Mouse (Mus musculus): ENCODE measurements at regions not wholly inside any gene's neighbourhood (a gene's known extent, or its start where the extent isn't known, plus 50 kb on each side); places are given as distances from the start of the nearest gene placed in this dataset.

DNA sequence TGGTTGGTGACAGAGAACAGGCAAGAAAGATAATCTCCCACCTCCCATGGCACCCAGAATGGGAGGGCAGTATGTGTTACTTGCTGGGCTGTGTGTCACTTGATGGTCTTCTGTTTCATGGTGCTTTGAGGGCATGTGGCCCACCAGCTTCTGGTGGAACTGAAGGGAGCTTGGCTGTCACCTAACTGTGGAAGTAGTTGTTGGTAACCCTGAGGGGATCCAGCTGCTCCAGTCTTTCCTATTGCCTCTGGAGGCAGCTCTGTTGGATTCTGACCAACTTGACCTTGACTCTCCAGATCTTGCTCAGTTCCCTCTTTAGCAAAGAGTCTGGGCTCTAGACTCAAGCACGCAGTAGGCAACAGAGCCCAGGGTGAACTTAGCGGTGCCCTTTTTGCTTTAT is 162.2 kb downstream of the Nmur2 start:
- DNase-seq (ENCODE audit: low read depth, low spot score) = no peak
- TF ChIP-seq MAFK (IDR thresholded peaks at IDR 0.05; ENCODE audit: insufficient read depth, low read depth, low read length) (no peak), ZNF384 (IDR thresholded peaks at IDR 0.05; ENCODE audit: low read depth, low read length) (no peak)
- H3K9me3 ChIP-seq (ENCODE audit: control insufficient read depth, insufficient read depth, low read depth, low read length) = no peaks in the 10 kb centered on the region
- in situ Hi-C loops (cut with MboI; ENCODE audit: low sequenced_read_pairs in 2 of 2, unreplicated experiment in 2 of 2) = no loop called here
- H3K36me3 ChIP-seq (ENCODE audit: control insufficient read depth, insufficient read depth, low read length, poor library complexity, severe bottlenecking) = no peaks in the 10 kb centered on the region
- H3K4me3 ChIP-seq (ENCODE audit: insufficient read depth in 1 of 2, low read depth in 1 of 2, low read length in 2 of 2, poor library complexity in 1 of 2, severe bottlenecking in 1 of 2) = no peak overlapping the region
- no peak overlapping the region for H3K27ac ChIP-seq (ENCODE audit: insufficient read depth, low read depth, low read length, poor library complexity, severe bottlenecking)
- no peaks in the 10 kb centered on the region for H3K4me1 ChIP-seq (ENCODE audit: control insufficient read depth in 2 of 2, insufficient read depth in 2 of 2, low read length in 2 of 2, poor library complexity in 1 of 2)
- no peak overlapping the region for H3K9ac ChIP-seq (ENCODE audit: insufficient read depth, low read depth, low read length, poor library complexity, severe bottlenecking)

DNA sequence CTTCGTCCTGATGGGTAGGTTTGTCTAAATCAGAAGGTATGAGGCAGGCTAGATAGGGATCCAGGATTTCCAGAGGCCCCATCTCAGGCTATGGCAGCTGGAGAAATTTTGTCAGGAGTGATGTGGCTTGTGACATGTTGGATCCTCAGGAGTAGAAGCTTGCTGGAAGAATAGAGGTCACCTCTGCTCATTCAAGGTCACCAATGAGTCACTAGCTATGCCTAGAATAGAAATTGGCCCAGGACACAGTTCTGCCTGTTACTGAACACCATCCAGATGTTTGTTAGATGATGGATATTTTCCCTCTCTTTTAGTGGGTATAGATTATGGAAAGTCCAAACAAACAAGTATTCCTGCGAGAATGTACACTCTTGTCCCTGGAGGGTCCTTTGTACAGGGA is 173.7 kb downstream of the Nmur2 start:
- no peaks in the 10 kb centered on the region for H3K9me3 ChIP-seq (ENCODE audit: control insufficient read depth, insufficient read depth, low read depth, low read length)

DNA sequence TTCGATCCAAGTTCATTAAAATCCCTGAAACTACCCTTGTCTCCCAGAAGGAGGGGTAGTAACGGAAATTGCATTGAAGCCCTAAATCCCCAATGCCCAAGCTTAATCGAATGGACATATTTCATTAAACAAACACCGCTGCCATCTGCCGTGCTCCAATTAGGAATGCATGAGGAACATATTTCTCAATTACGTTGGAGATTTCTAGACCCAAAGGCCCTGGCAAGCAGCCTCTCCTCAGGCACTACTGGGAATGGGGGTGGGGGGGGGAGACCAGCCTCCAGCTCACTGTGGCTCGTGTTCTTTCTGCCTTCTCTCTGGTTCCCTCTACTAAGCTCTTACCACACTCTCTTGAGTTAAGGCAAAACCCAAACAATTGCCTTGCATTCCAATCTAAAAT is 181.6 kb downstream of the Nmur2 start:
- H3K4me3 ChIP-seq (ENCODE audit: insufficient read depth in 1 of 2, low read depth in 1 of 2, low read length in 2 of 2, poor library complexity in 1 of 2, severe bottlenecking in 1 of 2) = no peak overlapping the region
- TF ChIP-seq MAFK (IDR thresholded peaks at IDR 0.05; ENCODE audit: insufficient read depth, low read depth, low read length) (no peak), HCFC1 (IDR thresholded peaks at IDR 0.05; ENCODE audit: borderline replicate concordance, insufficient read depth, low read length) (no peak), ZNF384 (IDR thresholded peaks at IDR 0.05; ENCODE audit: low read depth, low read length) (no peak), ZC3H11A (IDR thresholded peaks at IDR 0.05; ENCODE audit: borderline replicate concordance, low read depth, low read length) (no peak), CHD2 (IDR thresholded peaks at IDR 0.05; ENCODE audit: low read depth, low read length) (no peak)
- no peak for DNase-seq (ENCODE audit: low read depth, low spot score)
- no peaks in the 10 kb centered on the region for H3K9me3 ChIP-seq (ENCODE audit: control insufficient read depth, insufficient read depth, low read depth, low read length)
- H3K9ac ChIP-seq (ENCODE audit: insufficient read depth, low read depth, low read length, poor library complexity, severe bottlenecking) = no peak overlapping the region
- in situ Hi-C loops (cut with MboI; ENCODE audit: low sequenced_read_pairs in 2 of 2, unreplicated experiment in 2 of 2) = no loop called here
- H3K4me1 ChIP-seq (ENCODE audit: control insufficient read depth in 2 of 2, insufficient read depth in 2 of 2, low read length in 2 of 2, poor library complexity in 1 of 2) = no peaks in the 10 kb centered on the region; a peak in 1 of 4 replicates
- no peak overlapping the region for H3K27ac ChIP-seq (ENCODE audit: insufficient read depth, low read depth, low read length, poor library complexity, severe bottlenecking)
- no peaks in the 10 kb centered on the region for H3K36me3 ChIP-seq (ENCODE audit: control insufficient read depth, insufficient read depth, low read length, poor library complexity, severe bottlenecking)

More for the DNA sequence above, 173.7 kb downstream of the Nmur2 start:
- Histone ChIP-seq H3K4me3 (ENCODE audit: insufficient read depth in 1 of 2, low read depth in 1 of 2, low read length in 2 of 2, poor library complexity in 1 of 2, severe bottlenecking in 1 of 2) (no peak overlapping the region), H3K9ac (ENCODE audit: insufficient read depth, low read depth, low read length, poor library complexity, severe bottlenecking) (no peak overlapping the region), H3K4me1 (ENCODE audit: control insufficient read depth in 2 of 2, insufficient read depth in 2 of 2, low read length in 2 of 2, poor library complexity in 1 of 2) (no peaks in the 10 kb centered on the region; a peak in 1 of 4 replicates), H3K27ac (ENCODE audit: insufficient read depth, low read depth, low read length, poor library complexity, severe bottlenecking) (no peak overlapping the region), H3K36me3 (ENCODE audit: control insufficient read depth, insufficient read depth, low read length, poor library complexity, severe bottlenecking) (no peaks in the 10 kb centered on the region)
- TF ChIP-seq CHD2 (IDR thresholded peaks at IDR 0.05; ENCODE audit: low read depth, low read length) = no peak
- TF ChIP-seq HCFC1 (IDR thresholded peaks at IDR 0.05; ENCODE audit: borderline replicate concordance, insufficient read depth, low read length) = no peak
- TF ChIP-seq ZNF384 (IDR thresholded peaks at IDR 0.05; ENCODE audit: low read depth, low read length) = no peak
- TF ChIP-seq ZC3H11A (IDR thresholded peaks at IDR 0.05; ENCODE audit: borderline replicate concordance, low read depth, low read length) = no peak
- no peak for TF ChIP-seq MAFK (IDR thresholded peaks at IDR 0.05; ENCODE audit: insufficient read depth, low read depth, low read length)
- DNase-seq (ENCODE audit: low read depth, low spot score) = no peak
- in situ Hi-C loops (cut with MboI; ENCODE audit: low sequenced_read_pairs in 2 of 2, unreplicated experiment in 2 of 2) = no loop called here

DNA sequence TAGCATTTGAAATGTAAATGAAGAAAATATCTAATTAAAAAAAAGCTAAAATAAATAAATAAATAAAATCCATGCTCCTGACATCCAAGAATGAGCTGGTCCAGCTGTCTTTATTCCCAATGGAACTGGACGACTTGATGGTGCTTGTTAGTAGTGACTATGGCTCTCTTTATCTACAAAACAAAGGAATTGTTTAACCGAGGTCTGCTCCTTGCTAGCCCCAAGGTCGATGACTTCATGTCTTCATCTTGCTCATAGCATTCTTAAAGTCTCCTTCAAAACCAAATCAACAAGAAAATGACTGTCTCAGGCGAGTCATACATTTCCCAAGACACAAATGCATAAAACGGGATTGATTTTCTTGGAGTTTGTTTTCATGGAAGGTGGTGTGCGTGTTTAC is 212.5 kb upstream of the Glra1 start:
- Histone ChIP-seq H3K4me3 (ENCODE audit: insufficient read depth in 1 of 2, low read depth in 1 of 2, low read length in 2 of 2, poor library complexity in 1 of 2, severe bottlenecking in 1 of 2) (no peak overlapping the region), H3K9me3 (ENCODE audit: control insufficient read depth, insufficient read depth, low read depth, low read length) (no peaks in the 10 kb centered on the region), H3K36me3 (ENCODE audit: control insufficient read depth, insufficient read depth, low read length, poor library complexity, severe bottlenecking) (no peaks in the 10 kb centered on the region), H3K4me1 (ENCODE audit: control insufficient read depth in 2 of 2, insufficient read depth in 2 of 2, low read length in 2 of 2, poor library complexity in 1 of 2) (no peaks in the 10 kb centered on the region), H3K27ac (ENCODE audit: insufficient read depth, low read depth, low read length, poor library complexity, severe bottlenecking) (no peak overlapping the region), H3K9ac (ENCODE audit: insufficient read depth, low read depth, low read length, poor library complexity, severe bottlenecking) (no peak overlapping the region)
- TF ChIP-seq ZNF384 (IDR thresholded peaks at IDR 0.05; ENCODE audit: low read depth, low read length) (no peak), HCFC1 (IDR thresholded peaks at IDR 0.05; ENCODE audit: borderline replicate concordance, insufficient read depth, low read length) (no peak), MAFK (IDR thresholded peaks at IDR 0.05; ENCODE audit: insufficient read depth, low read depth, low read length) (no peak), CHD2 (IDR thresholded peaks at IDR 0.05; ENCODE audit: low read depth, low read length) (no peak), ZC3H11A (IDR thresholded peaks at IDR 0.05; ENCODE audit: borderline replicate concordance, low read depth, low read length) (no peak)
- in situ Hi-C loops (cut with MboI; ENCODE audit: low sequenced_read_pairs in 2 of 2, unreplicated experiment in 2 of 2) = no loop called here
- peak; percentile 26 for DNase-seq (ENCODE audit: low read depth, low spot score)

DNA sequence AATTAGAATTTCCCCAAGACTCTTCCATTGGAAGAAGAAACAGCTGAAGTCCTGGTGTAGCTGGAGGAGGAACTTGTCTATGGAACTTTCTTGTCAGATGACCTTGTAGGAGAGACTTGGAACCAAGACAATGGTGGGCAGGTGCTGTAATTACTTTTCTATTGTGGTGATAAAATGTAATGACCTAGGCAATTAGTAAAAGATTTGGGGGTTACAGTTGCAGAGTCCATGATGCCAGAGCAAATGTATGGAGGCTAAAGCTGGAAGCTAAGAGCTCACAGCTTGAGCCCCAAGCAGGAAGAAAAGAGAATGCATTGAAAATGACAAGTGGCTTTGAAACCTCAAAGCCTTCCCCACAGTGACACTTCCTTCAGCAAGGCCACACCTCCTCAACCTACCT is 208.6 kb upstream of the Glra1 start:
- no peaks in the 10 kb centered on the region for H3K36me3 ChIP-seq (ENCODE audit: control insufficient read depth, insufficient read depth, low read length, poor library complexity, severe bottlenecking)
- H3K4me1 ChIP-seq (ENCODE audit: control insufficient read depth in 2 of 2, insufficient read depth in 2 of 2, low read length in 2 of 2, poor library complexity in 1 of 2) = no peaks in the 10 kb centered on the region
- in situ Hi-C loops (cut with MboI; ENCODE audit: low sequenced_read_pairs in 2 of 2, unreplicated experiment in 2 of 2) = no loop called here
- TF ChIP-seq ZC3H11A (IDR thresholded peaks at IDR 0.05; ENCODE audit: borderline replicate concordance, low read depth, low read length) = no peak
- no peak overlapping the region for H3K9ac ChIP-seq (ENCODE audit: insufficient read depth, low read depth, low read length, poor library complexity, severe bottlenecking)
- peak; percentile 24 for DNase-seq (ENCODE audit: low read depth, low spot score)
- H3K9me3 ChIP-seq (ENCODE audit: control insufficient read depth, insufficient read depth, low read depth, low read length) = no peaks in the 10 kb centered on the region
- no peak overlapping the region for H3K4me3 ChIP-seq (ENCODE audit: insufficient read depth in 1 of 2, low read depth in 1 of 2, low read length in 2 of 2, poor library complexity in 1 of 2, severe bottlenecking in 1 of 2)
- no peak overlapping the region for H3K27ac ChIP-seq (ENCODE audit: insufficient read depth, low read depth, low read length, poor library complexity, severe bottlenecking)
